Mouse (Mus musculus) CD4-positive, CD25-positive, alpha-beta regulatory T cell, adult 4 months (primary cell): ENCODE measurements around the gene Slc26a9. TPM values are rescaled to one million over a fixed set of nuclear protein-coding genes. Genes with fewer than 3 reads are reported as not detected.

Source experiments
- ATAC-seq: one replicate; pipeline ENCODE4 v1.8.0; 2017
- polyA plus RNA-seq, 2 experiments: library from polyadenylated mRNA; unstranded; fragments of 100-300 nt; shearing (Covaris generic); gene quantifications; one replicate each; pipeline ENCODE4 v1.2.1; 2017

The Slc26a9 gene
- polyA plus RNA-seq, 2 experiments from 2014 or later = not detected

DNA sequence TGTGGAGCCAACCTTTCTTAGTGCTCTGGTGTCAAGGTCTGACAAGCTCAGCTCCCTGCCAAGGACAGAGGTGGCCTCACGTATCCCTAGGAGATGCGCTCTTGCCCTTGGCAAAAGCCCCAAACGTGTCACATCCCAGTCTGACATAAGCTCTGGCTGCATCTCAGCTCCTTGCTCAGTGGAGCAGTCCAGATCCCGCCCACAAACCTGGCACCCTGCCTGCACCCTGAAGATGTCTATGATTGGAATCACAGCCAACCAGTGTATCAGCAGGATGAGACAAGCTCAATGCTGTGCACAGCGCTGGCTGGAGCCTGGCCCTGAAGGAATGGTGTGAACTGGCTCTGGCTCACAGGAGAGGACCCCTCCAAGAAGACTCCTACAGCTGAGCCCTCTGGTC is 6.6 kb upstream of the Slc26a9 start:
- ATAC-seq = no peak

DNA sequence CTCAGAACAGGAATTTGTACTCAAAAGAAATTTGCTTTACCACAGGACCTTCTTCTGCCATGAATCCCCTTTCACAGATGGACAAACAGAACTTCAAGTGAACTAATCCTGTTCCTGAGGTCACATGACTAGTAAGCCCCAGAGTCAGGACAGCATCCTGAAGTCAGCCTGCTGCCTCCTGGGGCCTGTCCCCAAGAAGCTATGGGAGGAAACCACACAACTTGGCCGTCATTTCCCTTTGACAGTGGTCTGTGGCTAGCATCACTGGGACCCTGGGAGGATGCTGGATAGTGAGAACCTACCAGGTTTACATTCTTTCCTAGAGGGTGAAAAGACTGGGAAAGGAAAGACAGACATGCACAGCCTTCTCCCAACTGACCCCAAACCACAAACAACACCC is 5.1 kb upstream of the Slc26a9 start:
- no peak for ATAC-seq

DNA sequence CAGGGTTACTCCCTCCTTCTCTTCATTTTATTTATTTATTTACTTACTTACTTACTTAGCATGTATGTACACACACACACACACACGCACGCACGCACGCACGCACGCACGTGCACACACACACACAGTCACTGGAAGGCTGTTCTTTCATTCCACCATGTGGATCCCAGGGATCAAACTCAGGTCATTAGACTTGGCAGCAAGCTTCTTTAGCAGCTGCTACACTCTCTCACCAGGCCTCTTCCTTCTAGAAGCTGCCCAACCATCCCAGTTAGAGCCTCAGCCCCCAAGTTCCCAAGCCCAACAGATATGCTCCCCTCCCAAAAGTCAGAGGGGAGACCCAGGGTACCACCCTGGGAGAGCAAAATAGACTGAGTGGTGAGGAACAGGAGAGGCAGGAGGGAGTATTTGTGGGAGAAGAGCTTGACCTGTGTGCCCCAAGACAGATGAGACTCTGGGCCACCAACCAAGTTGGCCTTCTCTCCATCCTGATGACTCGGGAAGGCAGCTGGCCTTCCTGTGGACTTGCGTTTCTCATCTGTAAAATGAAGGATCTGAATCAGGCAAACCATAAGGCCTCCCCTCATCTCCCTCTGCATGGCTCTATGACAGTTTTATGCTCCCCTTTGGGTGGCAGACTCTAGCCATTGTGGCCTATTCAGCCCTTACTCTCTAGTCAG is 4.2 kb upstream of the Slc26a9 start:
- ATAC-seq = no peak

DNA sequence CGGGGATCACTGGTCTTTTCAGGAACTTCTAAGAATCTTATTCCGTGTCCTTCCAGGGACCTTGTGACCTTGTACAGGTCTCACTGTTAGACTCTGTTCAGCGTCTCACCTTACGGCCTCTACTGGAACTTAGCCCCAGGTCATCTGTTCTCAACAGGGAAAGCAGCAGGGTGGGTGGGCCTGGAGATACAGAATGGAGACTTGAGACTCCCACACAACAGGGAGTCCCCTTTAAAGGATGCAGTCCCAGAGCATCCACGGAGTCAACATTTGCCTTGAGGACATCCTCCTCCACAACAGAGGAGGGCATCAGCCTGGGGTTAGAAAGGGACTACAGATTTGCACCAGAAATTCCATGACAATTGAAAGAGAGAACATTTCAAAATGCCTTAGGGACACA is 1.6 kb downstream of the Slc26a9 start:
- ATAC-seq = no peak

DNA sequence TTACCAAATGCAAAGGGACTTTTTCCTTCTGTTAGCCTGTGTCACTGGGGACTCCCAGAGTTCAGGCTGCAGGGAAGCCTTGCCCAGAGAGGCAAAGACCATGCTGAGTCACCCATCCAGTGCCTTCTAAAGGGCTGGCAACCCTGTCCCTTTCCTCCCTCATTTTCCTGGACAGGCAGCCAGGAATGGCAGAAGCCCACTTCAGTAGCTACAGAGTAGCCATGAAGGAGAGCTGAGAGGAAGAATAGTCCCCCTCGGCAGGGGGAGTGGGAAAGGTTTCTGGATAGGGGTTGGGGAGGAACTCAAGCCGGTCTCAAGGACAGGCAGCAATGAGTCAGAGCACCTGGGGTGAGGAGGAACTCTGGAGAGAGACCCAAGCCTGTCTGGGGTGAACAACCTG is 3.9 kb downstream of the Slc26a9 start:
- ATAC-seq = no peak

DNA sequence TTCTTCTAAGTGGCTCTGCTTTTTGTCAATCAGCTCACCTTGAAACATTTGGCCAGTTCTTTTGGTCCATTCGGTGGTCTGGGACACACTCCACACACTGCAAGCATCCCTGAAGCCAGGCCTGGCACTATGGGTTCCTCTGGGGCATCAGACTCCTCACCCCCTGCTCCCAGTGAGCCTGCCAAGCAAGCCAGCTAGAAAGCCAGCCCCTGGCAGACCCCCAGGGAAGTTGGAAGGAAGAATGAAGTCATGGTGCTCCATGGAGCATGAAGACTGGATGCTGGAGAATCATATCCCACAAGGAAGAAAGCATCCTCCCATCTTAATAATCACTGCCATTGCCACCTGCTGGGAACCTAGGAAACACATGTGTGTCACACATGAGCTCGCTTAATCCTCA is 4.8 kb downstream of the Slc26a9 start:
- no peak for ATAC-seq

DNA sequence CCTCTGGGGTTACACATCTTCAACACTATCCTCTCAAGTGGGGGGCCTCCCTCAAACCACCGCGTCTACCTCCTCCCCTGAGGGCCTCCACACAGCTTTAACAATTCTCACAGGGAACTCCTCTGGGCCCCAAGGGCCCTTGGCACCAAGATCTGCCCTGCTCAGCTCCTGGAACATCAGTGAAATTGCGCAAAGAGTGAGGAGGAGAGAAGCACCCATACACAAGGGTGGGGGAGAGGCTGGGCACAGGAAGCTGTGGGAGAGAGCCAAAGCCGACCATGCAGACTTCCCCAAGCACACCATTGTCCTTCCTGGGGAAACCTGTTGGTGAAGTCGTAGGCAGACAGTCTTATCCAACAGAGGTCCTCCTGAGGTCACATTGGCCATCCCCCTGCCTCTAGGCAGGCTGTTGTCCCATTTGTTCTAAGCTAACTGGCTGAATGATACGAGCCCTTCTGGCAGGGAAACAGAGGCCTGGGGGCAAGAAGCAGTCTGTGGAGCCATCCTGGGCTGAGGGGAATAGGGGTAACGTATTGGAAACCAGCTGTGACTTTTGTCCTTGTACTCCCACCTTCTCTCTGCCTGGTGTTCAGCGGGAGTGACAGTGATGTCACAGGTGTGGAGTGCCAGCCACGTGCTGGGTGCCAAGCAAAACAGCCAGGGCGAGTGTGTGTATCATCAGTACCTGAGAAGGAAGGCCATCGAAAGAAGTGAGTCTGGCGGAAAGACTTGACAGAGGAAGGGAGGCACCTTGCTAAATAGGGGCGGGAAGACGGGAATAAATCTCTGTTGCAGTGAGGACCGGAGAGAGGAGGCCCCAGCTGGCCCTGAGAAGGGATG is 6.1 kb downstream of the Slc26a9 start:
- ATAC-seq = no peak

DNA sequence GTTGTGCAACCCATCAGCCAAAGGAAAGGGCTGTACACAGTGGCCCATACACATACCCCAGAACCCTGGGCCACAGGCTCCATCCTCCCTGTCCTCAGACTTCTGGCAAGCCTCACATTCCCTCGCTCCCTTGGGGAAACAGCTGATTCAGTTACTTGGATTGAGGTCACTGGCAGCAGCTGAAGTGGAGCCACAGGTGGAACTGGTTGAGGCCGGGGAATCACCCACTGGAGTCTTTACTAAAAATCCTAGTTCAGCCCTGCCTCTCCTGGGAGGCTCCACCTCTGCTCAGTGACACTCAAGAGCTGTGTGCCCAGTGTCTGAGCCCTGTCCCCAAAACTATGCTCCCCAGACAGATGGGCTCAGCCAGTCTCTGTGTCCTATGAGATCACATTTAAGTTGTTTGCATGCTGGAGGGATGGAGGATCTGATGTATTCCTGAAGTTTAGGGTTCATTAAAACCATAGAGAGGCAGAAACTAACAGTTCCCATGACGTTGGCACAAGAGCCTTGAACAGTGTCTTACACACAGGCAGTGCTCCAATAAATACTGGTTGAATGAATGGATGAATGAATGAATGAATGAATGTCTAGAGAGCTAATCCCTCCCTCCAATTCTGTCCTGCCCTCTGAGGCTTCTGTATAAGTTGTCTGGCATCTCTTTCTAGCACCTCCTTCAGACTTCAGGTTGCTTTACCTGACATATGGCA is 7.5 kb downstream of the Slc26a9 start:
- ATAC-seq = no peak

DNA sequence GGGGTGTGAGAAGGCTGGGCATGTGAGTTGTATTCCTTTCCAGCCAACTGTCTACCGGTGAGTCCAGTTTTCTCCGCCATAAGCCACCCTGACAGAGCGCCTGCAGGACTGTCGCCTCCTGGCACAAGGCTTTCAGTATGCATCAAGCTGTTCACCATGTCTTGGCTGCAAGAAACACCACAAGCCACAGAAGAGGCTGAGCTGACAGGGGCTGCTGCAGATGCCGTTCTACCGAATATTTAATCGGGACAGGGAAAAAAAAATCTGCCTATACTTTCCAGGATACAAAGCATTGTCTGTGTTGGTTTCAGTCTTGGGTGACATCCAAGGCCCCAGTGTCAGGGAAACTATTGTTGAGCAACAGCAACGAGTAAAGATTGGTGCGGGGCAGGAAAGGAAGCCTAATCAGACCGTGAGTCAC is 8.1 kb downstream of the Slc26a9 start:
- no peak for ATAC-seq

DNA sequence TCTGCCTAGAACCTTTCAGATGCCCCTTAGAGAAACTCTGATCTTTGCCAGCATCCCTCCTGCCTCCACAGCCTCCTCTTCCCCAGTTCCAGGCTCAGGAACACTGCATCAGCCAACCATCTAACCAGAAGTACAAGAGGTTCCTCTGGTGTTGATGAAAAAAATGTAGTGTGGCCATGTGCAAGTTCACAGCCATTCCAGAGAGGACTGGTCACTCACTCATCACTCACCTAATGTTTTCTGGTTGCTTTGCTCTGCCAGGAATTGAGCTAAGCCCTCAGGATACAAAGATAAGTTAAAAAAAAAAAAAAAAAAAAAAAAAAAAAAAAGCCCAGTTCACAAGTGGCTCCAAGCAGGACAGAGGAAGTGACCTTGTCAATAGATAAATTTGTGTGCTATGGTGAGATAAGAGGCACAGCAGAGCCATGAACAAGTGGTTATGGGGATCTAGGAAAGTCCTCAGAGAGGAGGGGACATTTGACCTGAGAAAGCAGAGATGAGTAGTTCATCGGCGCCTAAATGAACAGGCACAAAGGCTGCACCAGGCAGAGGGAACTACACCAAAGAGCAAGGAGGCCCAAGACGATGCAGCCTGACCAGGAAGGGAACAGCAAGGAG is 10.5 kb downstream of the Slc26a9 start:
- ATAC-seq = no peak

DNA sequence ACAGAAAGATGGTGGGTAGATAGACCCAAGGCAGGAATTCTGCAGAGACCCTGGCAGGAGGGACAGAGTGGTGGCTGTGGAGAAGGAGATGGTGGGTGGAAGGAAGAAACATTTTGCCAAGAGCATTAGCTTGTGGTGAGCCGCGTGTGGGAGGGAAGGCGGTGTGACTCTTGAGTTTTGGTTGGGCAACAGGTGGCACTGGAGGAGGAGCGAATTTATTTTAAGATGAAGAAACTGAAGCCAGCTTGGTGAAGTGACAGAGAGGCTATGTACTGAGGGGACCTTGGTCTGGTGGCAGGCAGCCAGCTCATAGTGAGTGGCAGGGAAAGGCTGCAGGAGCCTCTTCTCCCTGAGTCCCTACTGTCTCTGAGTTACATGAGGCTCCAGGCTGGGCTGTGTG is 11.1 kb downstream of the Slc26a9 start:
- no peak for ATAC-seq

DNA sequence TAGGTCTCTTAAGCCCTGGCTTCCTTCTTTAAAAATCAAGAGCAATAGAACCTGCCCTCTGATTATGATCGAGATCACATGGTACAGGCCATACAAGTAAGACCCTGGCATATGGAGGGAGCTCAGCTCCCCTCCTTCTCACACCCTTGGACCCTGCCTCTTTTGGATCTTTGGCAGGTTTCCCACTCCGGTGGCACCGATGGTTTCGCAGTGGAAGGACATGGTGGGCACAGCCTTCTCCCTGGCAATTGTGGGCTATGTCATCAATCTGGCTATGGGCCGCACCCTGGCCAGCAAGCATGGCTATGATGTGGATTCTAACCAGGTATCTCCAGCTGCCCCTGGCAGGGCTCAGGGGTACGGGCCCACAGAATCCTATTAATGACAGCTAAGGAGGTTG is 13.4 kb downstream of the Slc26a9 start:
- ATAC-seq = no peak

DNA sequence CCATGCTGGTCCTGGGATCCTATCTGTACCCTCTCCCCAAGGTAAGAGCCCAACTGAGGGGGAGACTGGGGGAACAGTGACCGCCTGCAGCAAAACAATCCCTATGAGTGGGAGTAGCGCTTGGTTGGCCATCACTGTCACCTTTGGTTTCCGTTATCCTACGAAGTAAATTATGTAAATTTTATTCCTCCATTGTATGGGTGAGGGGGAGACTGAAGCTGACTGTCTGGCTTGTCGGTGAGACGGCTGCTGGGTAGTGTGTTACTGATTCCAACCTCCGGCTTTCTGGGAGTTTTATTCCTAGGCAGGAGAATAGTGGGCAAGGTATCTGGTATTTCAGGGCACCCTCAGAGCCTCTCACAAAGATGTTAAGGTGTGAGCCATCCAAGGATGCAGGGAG is 15.0 kb downstream of the Slc26a9 start:
- no peak for ATAC-seq

DNA sequence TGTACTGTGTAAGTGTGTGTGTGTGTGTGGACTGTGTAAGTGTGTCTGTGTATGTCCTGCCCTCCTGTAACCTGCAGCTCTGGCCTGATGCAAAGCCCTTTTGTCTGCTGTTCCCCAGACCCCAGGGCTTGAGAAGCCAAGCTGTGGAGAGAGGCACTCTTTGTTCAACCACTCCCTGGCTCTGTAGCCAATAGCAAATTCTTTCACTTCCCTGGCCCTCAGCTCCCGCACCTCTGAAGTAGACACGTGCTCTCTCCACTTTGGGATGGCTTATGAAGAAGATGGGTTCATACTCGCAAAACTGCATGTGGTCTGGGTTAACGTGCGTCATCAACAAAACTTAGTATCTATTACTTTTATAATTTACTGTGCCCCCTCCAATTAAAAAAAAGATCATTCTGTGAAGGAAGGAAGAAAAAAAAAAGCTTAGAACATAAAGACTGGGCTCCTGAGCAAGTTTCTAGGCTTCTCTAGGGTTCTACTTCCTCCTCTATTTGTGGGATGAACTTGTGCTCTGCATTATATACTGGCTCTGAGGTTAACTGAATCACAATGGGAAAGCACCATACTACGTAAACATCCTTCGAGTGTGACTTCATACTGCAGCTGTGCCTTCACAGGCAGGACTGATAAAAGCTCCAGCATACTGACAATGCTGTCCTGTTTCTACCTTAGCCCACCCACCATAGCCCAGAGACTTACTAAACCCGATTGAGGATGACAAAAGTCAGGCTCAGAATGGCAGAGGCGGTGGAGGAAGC is 16.0 kb downstream of the Slc26a9 start:
- ATAC-seq = no peak

DNA sequence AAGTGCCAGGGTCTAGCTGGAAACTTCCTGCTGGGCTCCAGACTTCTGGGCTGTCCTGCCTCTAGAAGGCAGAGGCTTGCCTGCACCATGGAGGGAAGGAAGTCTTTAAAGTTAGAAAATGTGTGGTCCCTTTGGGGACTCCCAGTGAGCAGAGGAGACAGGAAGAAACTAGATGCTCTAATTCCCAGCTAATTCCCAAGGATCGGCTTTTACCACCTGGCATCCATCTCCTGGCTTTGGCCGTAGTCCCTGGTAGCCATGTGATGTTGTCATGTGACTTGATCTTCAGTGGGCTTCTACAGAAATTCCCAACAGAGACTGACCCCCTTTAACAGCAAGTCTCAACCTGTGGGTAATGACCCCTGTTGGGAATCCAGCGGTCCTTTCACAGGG is 16.6 kb downstream of the Slc26a9 start:
- no peak for ATAC-seq

DNA sequence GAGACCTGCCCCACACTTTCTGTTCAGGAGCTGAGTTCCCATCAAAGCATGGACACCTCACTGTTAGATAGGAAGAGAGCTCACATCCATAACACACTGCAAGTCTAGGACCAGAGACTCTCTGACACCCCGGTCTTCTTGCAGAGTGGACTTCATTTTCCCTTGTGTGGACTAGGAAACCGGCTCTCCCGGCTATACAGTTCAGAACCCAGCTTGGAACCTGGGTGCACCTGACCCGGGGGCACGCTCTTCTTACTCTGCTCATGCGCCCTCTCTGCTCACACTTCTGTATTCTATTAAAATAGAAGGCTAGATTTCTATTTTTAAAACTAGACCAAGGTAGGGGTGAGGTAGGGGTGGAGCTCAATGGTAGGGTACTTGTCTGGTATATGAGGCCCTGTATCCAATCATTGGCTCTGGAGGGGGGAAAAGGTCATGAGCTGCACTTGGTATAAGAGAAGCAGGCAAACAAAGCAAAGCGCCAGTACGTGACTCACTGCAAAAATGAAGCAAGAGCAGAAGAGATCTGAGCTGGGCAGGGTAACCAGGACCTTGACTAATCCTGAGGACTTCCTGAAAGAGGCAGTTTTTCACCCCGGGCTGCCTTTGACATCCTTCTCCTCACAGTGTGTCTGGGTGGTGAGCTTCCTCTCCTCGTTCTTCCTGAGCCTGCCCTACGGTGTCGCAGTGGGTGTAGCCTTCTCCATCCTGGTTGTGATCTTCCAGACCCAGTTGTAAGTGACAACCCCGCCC is 17.4 kb downstream of the Slc26a9 start:
- ATAC-seq = no peak

DNA sequence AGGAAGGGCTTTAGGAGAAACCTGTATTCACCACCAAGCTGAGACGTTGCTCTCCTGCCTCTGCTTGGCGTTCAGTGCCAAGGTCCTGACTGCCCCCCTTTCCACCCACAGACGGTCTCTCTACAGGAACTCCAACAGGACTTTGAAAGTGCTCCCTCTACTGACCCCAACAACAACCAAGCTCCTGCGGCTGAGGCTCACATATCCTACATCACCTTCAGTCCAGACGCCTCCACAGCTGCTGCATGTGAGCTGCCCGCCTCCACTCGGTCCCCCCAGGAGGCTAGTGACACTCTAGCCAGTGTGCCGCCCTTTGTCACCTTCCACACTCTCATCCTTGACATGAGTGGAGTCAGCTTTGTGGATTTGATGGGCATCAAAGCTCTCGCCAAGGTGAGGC is 19.9 kb downstream of the Slc26a9 start:
- ATAC-seq = no peak

DNA sequence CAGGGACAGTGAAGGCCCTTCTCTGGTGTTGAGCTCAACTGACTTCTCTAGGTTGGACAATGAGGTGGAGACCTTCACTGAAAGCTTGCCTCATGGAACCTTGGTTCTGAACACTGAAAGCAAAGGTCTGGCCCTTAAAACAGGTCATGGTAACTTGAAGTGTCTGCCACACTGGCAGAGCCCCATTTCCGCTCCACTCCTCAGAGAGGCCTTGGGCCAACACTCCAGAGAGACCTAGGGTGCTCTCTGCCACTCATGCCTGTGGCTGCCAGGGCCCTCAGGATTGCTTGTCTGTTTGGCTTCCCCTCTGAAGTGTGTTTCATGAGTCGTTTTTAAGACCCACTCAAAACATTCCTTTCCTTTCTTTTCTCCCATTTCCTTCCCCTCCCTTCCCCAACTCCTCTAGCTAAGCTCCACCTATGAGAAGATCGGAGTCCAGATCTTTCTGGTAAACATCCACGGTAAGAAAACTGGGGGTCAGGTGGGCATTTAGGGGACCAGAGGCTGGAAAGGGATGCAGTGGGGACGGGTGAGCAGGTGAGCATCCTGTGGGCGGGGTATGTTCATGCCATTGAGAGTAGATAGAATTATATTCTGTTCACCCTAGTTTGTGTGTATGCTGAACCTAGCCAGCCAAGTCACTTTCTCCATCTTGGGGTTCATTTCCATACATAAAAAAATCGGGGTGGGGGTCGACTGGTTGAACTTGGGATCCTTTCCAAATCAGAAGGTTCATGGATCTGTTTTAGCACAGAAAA is 20.9 kb downstream of the Slc26a9 start:
- no peak for ATAC-seq

DNA sequence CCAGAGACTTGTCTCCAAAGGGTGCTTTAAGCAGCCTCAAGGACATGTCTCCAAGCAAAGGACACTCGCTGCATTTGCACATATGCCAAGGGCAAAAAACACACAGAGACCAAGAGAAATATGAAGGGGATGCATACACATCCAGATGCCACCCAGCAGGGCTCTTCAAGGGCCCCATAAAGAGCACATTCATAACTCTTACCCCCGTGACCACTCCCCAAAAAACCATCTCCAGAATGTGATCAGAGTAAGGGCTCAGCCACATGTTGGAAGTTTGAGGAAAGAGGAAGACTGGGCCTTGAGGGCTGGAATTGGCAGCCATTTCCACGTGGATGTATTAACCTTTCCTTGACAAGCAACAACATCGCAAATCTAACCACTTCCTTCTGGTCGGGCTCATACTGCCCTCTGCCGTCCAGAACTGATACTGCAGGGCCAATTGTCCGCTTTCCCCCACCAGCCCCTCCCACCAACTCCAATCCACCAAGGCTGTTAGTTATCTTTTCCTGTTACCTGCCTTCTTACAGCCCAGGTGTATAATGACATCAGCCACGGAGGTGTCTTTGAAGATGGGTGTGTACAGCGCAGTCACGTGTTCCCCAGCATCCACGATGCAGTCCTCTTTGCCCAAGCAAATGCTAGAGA is 21.7 kb downstream of the Slc26a9 start:
- peak; percentile 88 for ATAC-seq

DNA sequence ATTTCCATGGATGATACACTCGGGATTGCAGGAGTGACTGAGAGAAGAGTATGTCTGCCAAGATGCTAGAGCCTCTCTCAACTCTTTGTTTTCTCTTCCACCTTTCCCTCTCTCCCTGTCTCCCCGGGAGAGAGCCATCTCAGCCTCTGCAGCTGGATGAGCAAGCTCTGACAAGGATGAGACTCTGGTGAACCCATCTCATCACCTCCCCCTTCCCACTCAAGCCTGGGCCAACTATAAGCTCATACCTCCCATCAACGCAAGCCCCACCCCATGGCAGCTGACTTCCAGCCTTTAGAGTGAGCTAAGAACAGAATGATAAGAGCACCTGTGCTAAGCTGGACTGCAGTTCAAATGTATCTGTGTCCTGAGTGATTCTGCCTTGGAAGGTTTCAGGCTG is 25.5 kb downstream of the Slc26a9 start:
- ATAC-seq = no peak
